Mouse (Mus musculus) urinary bladder, postnatal 4 days (tissue): ENCODE data around the gene Smagp.

Source experiments
- DNase-seq, 2 experiments: peaks; one replicate each; pipeline ENCODE4 v3.0.0; 2021 to 2022; ENCODE audit warnings: low spot score in 2 of 2

Smagp gene

DNA sequence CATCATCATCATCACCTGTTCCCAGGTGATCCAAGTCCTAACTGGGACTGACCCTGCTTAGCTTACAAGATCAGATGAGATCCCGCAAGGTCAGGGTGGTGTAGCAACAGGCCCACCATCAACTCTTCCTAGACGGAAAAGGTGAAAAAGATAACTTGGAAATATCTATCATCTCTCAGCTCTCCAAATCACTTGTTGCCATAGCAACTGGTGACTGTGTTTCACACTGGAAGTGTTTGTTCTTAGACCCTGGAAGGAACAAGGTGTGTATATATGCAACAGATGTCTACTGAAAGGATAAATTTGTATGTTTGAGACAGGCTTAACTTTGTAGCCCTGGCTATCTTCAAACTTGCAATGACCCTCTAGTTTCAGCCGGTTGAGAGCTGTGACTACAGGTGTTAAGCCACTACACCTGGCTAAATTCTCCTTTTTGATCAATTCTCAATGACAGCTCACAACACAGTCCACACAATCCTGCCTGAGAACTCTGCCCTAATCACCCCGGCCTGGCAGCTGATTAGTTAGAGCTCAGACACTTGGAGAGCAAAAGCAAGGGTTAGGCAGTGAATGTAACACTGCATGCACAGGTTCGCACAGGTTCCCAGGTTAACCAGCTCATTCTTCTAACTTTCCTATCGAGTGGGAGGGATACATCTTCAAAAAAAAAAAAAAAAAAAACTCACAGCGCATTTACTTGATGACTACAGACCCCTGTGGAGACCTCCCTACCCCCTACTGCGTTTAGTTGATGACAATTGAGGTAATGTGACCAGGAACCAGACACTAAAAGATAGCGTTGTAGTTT, 28.9 kb upstream of the Smagp start:
- DNase-seq, result no peak

DNA sequence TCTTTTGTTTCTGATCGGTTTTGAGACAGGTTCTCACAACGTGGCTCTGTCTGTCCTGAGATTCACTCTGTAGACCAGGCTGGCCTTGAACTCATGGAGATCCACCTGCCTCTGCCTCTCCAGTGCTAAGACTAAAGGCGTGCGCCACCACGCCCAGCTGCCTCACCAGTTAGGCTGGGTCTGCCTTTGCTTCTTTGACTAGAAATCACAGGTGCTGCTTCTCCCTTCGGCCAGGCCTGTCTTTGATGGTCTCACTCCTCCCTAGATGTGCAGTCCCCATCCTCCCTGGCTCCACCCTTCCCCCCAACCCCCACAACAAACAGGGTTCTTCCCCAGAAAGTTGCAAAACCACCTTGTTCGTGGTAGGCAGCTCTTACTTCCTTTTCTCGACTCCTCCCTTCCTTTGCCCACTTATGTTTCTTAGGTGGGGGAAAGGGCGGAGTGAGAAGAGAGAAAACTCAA, 28.1 kb upstream of the Smagp start:
- DNase-seq, result no peak

DNA sequence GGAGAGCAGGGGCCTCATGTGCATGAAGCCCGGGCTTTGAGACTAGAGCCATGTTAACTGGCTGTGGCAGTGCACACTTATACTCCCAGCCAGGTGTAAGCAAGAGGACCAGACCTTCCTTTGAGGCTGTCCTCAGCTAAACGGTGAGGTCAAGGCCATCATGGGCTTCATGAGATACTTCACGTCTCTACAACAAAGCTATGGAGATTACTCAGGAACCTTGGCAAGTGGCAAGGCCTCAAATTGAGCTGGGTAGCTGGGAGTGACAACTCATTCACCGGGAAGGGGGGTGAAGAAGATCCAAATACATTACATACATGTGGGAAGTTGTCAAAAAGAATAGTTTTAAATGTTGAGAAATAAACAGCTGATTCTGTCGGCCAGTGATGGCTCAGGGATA, 24.1 kb upstream of the Smagp start:
- no peak for DNase-seq

DNA sequence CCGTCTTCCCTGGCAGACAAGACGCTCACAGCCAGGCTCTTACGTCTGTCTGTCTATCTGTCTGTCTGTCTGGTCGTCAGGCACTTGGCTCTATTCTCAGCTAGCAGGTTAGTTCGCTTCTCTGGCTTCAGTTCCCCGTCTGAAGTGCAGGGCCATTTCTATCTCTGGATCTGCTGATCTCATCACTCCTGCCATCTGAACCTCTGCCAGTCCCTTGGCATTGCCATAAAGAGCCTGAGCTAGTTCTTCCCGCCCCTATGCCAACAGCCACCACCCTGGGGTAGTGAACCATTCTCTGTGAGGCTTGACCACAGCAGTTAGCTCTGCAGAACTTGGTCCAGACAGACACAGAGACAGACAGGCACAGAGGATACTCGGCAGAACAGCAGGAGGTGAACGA, 23.6 kb upstream of the Smagp start:
- DNase-seq, result no peak

DNA sequence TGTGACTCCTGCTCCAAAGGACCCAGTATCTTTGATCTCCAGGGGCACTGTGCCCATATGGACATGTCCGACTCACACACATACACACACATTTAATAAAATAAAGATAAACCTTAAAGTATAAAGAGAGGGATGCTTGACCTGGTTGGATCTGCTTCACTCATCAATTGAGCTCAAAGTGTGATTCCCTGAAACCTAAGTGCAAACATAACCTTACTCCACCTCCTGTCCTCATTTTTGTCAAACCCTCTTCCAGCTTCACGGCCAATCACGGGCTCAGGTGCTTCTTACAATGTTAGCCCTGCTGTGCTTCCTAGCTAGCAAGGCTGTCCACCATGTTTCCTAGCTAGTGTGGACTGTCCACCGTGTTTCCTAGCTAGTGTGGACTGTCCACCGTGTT, 18.5 kb upstream of the Smagp start:
- no peak for DNase-seq

DNA sequence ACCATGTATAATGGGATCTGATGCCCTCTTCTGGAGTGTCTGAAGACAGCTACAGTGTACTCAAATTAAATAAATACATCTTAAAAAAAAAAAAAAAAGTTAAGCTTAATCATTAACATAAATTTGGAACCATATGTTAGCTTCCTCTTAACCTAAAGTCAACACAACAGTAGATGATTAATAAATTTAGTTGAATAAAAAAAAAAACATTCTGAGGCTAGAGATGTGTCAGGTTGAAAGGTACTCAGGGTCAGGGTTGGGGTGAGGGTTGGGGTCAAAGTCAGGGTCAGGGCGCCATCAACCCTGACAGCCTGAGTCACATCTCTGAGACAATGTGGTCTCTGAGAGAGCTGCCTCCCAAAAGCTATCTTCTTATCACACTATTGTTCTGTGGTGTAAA, 17.5 kb upstream of the Smagp start:
- DNase-seq, result no peak

DNA sequence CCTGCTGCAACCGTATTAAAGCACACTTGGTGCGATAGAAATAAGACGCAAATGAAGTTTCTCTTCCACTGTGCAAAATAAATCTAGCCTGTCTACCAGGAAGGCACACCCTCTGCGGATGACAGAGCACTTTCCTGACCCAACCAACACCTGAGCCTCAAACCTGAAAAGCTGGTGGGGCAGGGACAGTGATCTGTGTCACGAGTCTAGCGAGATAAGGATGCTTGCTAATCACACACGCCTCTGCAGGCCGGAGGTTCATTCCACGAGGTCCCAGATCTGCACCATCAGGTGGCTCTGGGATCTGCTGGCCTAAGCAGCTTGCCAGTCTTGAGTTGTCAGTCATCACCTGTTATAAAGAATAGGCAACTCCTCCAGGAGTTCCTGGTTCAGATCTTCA, 14.9 kb upstream of the Smagp start:
- DNase-seq, result peak in 1 of 2 experiments; percentile 47

DNA sequence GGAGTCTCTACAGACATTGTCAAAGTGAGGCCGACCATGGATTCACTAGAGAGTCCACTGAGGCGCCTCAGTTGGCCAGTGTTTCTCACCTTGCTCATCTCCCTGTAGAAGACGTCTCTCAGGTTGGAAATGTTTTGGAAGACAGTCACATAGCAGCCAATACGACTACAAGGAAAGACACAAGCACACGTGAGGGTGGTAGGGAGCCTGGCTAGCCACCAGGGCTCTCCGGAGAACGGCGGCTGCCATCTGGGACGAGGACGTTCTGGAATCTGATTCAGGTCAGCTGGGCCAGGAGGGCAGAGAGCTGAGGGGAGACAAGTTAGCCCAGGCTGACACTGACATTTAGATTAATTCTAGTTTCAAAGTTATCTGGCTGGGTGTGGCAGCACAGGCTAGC, 13.4 kb upstream of the Smagp start:
- no peak for DNase-seq

DNA sequence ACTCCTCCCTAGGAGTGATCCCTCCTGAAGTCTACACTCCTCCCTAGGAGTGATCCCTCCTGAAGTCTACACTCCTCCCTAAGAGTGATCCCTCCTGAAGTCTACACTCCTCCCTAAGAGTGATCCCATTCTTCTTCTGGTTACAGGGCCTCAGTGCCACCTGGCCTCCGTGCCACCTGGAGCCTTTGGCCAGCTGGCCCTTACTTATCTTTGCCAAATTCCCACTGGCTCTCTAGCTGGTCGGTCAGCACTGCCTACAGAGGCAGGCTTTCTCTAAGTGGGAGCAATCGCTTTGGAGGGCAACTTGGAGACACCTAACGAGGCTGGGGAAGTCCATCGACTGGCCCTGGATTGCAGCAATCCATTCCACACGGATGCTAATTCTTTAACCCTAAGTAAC, 9.4 kb upstream of the Smagp start:
- DNase-seq, result no peak

DNA sequence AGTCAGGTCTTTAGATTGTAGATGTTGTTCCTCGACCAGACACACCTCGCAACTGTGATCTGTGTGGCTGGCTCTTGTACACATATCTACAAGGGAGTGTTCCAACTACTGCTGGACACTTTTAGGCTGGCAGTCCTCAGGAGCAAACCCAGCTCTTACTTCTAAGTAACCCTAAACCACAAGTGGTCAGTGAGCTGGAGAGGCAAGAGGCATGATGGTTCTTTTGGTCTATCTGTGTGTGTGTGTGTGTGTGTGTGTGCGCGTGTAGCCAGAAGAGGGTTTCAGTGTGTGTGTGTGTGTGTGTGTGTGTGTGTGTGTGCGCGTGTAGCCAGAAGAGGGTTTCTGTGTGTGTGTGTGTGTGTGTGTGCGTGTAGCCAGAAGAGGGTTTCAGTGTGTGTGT, 5.7 kb upstream of the Smagp start:
- DNase-seq, result no peak

DNA sequence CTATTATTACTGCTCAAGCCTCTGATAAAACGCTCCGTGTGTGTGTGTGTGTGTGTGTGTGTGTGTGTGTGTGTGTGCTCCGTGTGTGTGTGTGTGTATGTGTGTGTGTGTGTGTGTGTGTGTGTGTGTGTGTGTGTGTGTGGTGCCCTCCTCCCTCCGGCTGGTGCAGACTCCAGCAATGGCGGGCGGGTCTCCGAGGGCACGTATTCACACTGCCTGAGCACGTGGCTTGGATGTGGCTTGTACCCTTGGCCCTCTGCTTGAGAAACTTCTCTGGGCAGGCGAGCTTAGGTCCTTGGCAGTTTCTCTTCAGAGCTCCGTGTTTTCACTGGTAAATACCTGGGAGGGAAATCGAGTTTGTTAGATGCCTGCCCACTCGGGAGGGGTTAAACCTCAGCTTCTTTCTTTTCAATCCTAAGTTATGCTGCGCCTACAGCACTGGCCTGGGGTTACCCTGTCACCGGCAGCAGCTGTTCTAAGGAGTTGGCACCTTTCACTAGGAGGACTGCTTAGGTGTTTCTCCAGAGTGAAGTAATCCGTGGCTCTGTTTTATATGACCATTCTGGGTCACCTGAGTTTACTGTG, 4.6 kb upstream of the Smagp start:
- no peak for DNase-seq

DNA sequence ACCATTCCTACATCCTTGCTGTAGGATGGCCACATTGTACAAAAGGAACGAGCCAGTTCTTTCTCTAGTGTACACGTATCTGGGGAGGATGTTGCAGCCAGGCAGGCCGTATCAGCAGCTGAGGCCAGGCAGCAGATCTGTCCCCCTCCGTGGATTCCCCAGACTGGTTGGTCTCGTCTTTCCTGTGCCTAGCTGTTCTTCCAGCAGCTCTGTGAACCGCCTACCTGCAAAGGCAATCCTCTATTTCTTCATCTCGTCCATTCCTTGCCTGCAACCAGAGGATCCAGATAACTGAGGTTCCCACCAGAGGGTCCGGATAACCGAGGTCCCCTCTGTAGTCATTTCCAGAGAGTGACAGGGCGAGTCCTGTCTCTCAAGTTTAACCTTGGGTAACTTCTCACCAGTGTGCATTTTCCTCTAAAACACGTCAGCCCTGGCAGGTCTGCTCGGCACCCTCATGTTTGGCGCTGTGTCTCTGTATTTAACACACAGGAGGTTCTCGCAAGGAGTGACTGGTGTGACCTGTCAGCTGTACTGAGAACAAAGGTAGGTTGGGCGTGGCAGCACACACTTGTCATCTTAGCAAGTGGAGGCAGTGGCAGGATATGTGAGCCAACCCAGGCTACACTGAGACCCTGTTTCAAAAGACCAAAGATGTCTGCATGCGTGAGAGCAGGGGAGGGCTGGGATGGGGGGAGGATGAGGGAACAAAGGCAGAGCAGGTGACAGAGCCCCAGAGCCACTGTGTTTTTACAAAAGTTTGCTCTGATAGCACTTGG, 3.4 kb upstream of the Smagp start:
- DNase-seq, result no peak

DNA sequence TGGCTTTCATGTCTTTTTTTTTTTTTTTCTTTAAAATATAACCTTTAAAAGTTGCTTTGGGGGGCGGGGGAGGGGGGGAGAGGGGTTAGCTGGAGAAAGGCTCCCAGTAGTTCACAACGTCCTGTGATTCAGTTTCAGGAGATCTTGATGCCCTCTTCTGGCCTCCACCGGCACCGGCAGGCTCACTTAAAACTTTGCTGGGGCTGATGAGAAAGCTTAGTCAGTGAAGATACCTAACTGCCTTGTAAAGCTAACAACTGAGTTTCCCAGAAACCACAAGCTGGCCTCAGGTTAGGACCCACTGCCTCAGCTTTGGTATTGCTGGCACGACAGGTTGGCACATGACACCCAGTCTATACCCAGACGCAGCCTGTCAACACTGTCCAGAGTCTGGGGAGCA, 921 bp upstream of the Smagp start:
- no peak for DNase-seq

DNA sequence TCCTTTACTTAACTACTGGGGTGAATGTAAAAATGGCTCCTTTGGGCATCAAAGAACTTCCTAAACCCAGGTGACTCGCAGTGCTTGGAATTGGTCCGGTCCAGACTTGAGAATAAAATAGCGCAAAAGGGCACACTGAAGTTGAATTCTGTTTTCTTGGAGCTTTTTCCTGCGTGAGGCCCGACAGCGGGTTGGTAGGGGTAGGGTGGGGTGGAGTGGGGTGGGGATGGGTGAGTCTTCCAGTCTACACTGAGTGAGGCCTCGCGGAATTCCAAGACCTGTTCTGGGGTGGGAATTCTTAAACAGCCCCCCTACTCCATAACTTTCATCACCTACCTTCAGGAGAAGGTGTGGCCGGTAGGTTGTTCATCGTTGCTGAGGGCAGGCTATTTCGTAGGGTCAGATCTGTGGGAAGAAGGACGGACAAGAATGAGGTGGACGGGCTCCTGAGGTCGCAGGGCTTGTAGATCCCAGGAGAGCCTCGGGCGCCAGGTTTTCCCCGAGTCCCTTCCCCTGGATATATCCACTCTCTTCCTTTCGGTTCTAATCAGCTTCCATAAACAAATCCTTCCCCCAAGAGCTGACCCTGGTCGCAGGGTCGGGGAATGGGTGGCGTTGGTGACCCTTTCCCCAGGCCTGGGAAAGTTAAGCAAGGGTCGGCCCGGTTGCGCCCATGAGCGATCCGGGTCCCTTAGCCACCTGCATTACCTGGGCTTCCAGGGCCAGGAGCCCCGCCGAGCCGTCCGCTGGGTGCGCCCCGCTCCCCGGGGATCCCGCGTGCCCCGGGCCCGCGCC, 692 bp downstream of the Smagp start:
- no peak for DNase-seq

DNA sequence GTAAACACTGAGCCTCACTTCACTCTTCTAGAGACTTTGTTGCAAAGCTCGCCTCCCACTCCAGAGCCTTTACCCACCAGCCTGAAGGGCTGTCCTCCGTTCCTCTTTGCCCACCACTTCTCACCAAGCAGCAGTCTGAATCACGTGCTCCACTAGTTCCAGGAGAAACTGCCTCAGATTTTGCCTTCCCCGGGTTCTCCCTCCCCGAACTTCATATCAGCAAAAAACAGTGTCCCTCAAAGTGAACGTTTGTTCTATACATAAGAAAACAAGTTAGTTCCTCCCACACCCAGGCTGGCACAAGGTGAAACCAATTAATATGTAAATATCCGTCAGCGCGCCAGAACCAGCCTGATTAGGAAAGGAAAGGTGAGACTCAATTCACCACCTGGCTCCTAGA, 1.5 kb downstream of the Smagp start:
- no peak for DNase-seq

DNA sequence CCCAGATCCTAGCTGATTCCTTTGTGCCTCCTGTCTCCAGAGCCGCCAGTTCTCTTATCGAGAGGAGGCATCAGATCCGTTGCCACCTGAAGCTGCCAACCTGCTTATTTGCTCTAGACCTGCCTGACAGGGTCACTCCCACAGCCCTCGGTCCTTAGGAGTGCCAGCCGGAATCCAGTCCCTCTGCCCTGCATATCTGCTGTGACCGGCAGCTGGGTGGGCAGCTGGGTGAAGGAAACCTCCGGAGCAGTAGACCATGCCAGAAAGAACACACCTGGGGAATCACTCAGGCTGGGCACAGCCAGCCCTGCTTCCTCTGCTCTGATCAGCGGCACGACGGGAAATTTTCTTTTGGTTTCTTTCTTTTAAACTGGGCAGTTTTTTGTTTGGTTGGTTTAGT, 3.4 kb downstream of the Smagp start:
- DNase-seq, result no peak

DNA sequence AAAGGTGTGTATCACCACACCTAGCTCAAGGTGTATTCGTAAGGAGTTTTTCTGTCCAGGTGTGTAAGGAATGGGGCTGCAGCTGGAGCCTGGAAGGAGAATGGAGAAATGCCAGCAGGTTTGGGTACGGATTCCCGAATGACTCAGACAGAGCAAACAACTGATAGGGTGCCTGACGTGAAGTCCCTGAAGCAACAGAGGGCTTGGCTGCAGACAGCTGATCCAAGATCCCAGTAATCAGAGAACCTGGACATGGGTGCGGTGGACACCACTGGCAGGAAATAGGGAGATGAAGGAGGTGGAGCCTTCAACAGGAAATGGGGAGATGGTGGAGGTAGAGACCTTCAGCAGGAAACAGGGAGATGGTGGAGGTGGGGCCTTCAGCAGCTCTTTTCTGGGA, 4.4 kb downstream of the Smagp start:
- DNase-seq, result no peak

DNA sequence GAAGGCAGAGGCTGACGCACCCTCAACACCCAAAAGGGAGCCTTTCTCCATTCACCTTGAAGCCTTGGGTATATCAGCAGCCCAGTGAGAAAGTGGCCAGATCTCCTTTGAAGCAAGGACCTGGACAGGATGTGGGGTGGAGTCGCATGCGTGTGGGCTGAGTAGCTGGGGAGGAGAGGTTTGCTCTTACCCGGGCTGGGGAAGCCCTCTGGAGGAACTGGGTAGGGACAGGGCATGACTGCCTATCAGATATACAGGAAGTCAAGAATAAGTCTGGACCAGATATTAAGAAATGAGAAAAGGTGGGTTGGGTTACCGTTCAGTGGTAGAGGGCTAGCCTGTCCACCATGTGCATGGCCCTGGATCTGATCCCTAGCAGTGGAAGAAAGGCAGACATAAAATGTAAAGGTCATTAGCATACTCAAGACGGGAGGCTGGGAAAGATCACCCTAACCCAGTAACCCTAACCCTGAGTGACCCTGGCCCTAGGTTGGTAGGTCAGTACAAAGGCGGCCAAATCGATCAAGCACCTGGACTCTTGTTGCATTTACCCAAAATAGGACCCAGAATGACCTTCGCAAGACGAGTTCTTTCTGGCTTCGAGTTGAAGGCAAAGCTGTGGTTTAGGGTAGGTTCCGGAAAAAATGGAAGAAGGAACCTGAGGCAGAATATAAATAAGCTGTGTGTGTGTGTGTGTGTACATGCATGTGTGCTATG, 5.1 kb downstream of the Smagp start:
- no peak for DNase-seq

DNA sequence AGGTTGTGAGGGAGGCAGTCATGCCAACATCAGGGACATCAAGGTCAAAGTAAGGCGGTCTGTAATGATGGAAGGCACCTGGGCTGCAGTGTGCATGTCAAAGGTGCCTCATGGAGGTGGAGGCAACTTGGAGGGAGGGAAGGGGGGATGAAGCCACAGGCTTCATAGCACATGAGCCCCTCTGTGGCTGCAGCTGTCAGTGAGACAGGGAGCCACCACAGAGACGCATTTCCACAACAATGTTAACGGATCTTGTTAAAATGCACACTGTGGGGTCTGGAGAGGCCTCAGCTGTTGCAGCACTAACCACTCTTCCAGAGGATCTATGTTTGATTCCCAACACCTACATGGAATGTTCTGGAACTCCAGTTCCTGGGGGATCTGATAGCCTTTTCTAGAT, 6.6 kb downstream of the Smagp start:
- DNase-seq, result no peak

DNA sequence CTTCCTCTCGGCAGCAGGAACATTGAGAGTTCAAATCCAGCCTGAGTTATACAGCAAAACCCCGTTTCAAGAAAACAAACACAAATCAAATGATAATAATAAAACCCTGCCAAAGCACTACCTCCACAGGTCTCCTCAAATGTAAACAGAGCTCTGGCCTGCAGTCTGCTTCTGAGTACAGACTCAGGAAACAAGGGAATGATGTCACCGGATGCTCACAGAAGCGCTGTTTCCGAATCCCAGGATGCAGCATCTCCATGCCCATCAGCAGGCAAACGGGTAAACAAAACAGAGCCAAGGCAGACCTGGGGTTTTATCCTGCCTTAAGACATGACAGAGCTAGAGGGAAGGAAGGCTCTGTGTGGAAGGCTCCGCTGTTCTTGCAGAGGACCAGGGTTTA, 7.9 kb downstream of the Smagp start:
- DNase-seq, result no peak

DNA sequence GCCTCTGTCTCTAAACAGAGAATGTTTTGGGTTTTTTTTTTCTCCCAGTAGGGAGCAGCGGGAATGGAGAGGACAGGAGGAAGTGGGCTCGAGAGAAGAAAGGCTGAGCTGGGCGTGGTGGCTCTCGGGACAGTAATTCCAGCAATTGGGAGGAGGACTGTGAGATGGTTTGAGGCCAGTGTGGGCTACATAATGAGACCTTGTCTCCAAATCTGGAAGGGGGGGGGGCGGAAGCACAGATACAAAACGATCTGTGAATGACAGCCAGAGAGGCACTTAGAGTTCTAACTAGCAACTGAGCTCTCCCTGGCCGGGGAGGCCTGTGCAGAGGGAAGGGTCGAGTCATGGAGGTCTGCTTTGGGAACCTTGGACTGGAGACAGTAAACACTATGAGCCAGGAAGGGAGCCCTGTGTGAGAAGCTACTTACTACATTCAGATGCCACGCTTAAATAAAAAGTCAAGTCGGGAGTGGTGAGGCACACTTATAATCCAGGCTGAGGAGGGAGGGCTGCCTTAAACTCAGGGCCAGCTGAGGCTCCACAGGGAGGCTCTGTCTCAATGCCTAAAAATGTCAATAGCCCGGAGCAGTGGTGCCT, 8.9 kb downstream of the Smagp start:
- no peak for DNase-seq
